Mouse (Mus musculus): ENCODE data around the gene March10.

- no peak for TF ChIP-seq POLR2A (IDR thresholded peaks at IDR 0.05; ENCODE audit: insufficient read length, low read depth)
- TF ChIP-seq TCF3 (IDR thresholded peaks at IDR 0.05; ENCODE audit: insufficient read length, low read depth): no peak
Observed at GRCm38 (mm10) chr11:105443505-105443904, 13.0 kb downstream of the March10 start.
